Mouse (Mus musculus) lung, postnatal 0 days (tissue): ENCODE results near the gene Tctex1d4.

Experiments
- CTCF ChIP-seq: IDR thresholded peaks from 2 replicates; pipeline ENCODE4 v1.5.1; 2016; ENCODE audit warnings: antibody characterized with exemption, mild to moderate bottlenecking
- EP300 ChIP-seq: IDR thresholded peaks from 2 replicates; pipeline ENCODE4 v1.6.1; 2016; ENCODE audit warnings: antibody characterized with exemption, mild to moderate bottlenecking, control low read depth

GRCm38 (mm10) chr4:117117931-117118330 is 8.7 kb upstream of the Tctex1d4 start:
- TF ChIP-seq CTCF (no peak), EP300 (no peak)
